Mouse (Mus musculus): ENCODE measurements at regions not wholly inside any gene's neighbourhood (a gene's known extent, or its start where the extent isn't known, plus 50 kb on each side); places are given as distances from the start of the nearest gene placed in this dataset.
"Not testable (repeated sequence)": the region's sequence is repeated elsewhere in the genome, so short reads cannot be mapped to it uniquely, and the experiment has no call there.

DNA sequence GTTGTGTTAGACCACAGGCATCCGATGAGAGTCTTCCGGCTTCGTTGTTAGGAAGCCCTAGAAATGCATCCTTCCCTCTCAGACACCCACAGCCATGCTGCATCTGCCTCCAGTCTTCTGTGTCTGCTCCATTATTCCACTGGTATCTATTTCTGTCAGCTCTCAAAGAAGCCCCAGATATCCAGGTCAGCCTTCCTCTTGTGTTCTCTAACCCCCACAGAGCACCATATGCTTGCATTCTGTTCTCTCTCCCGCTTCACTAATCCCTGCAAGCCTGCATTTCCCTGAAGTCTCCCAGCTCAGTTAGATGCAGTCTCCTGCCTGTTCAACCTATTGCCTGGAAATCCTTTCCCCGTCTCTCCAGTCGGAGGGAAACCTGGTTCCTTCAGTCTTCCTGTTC is 53.6 kb upstream of the Wdfy3 start:
- DNase-seq (ENCODE audit: low spot score): no peak

DNA sequence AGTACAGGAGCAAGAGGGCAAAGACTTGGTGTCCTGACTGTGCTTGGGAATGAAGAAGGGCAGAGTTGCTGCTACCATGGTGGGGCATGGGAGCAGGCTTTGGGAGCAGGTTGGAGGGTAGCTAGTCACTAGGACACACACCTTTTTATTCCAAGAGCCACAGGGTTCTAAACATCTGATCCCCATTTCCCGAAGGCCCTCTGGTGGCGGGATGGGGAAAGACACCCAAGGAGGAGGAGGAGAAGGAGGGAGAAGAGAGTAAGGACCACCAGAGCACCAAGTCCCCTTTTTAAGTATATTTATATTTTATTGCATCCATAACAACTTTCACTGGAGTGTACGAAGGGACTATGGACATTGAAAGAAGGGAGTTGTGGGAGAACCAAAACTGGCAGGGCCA is 57.0 kb upstream of the Wdfy3 start:
- no peak for DNase-seq (ENCODE audit: low spot score)

DNA sequence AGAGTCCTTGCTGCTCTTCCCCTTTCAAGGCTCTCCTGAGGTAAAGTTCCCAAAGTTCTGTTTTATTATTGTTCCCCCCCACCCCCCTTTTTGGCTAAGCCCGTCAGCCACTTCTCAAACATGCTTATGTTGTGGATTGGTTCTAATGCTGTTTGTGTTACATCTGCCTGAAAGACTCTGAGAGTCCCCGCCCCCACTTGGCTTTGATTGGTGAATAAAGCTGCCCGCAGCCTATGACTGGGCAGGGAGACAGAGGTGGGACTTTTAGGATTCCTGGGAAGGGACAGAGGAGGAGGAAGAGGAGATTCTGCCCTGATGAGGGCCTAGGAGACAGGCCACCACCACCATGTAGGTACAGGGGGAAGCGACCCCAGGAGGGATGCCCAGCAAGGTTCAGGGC is 78.3 kb upstream of the Wdfy3 start:
- no peak for DNase-seq (ENCODE audit: low spot score)

DNA sequence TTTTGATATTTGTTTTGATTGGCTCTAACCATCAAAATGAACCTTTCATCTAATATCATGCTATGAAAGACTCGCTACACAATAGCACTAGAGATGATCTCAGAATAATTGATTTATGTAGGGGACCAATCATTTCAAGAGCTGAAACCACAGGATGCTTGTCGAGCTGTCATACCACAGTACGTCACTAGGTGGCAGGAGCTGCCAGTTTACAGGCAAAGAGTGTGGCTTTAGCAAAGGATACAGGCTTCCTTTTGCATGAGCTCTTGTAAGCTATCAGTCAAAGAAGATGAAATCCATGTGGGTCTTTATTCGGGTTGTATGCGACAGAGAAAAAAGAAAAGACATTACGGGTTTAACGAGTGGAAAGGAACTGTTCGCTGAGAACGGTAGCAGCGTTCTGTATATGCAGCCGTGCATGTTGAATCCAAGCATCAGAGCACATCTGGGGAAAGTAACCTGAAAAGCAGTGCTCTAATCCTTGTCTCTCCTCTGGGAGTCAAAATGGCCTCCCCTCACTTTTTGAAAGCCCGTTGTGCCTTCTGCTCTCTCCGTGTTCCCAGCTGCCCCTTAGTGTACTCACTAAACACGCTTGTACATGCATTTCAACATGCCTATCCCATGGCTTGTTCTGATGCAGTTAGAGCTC is 79.9 kb upstream of the Wdfy3 start:
- DNase-seq (ENCODE audit: low spot score): no peak

DNA sequence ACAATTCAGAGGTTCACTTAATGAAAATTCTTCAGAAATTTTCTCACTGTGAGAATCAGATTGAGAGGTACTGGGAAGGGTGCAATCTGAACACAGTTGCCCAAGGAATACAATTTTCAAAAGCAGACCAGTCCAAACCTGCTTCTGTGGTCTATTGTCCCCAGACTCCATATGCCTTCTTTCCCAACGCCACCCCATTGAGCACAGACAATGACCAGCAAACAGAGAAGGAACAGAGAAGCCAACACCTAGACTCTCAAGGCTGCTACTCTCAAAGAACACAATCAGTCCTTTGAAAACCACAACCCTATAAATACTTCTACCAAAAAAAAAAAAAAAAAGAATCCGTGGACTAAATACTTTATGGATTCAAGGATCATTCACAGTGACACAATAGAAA is 89.9 kb upstream of the Wdfy3 start:
- DNase-seq (ENCODE audit: low spot score): no peak

DNA sequence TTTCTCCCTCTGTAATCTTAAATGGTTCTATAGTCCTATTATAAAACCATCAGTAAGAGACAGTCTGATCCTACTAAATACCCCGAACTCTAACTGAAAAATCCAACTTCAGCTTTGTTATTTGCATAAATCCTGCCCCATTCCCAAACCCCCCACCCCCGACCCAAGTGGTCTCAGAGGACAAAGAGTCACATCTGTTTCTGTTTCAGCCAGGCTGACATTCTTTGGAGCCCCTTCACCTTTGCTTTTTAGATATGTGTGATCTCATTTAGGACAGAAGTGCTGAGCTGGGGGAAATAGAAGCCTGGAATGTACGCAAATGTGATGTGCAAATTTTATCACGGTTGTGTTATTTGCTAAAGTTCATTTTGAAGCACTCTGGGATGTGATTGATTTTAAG is 98.3 kb upstream of the Wdfy3 start:
- DNase-seq (ENCODE audit: low spot score): no peak

DNA sequence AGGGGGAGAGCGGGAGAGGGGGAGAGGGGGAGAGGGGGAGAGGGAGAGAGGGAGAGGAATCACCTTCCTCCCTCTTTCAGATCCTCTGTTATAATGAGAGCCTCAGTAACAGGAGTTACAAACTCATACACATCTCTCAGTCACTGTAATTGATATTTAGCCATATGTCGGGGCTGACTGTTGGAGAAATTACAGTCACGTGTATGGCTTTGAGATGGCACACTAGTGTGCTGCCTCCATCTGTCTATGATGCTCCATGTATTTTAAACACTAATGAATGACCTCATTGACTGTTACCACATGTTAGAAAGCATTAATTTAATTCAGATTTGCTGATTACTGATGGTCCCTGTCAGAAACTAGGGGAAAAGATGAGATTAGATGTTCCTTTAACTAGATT is 102.1 kb upstream of the Wdfy3 start:
- no peak for DNase-seq (ENCODE audit: low spot score)

DNA sequence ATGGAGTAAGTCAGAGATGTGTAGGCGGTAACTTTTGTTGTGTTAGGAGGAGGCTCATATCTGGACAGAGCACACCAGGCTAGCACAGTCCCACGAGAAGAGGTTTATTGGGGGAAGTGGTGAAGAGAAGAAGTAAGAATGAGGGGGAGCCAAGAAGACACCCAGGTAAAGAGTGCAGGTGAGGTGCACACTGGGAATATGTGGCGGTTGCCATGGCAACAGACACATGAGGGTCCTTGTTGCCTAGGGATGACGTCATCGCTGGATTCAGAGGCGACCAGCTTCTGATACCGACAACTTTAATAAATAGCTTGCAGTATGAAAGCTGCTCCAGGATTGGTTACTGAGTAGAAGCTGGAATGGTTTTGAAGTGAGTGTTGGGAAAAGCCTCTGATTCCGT is 110.5 kb upstream of the Wdfy3 start:
- DNase-seq (ENCODE audit: low spot score): no peak

DNA sequence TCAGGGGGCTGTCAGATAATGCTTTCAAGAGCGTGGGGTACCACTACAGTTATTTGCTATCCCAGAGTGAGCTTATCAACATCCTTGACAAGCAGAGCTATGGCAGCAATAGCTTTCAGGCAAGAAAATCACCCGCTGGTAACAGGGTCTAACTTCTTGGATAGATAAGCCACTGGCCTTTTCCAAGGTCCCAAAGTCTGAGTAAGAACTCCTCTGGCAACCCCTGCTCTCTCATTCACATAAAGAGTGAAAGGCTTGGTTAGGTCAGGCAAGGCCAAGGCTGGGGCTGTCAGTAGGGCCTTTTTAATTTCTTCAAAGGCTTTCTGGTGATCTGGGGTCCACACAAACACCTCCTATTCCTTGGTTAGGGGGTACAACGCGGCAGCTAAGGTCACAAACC is 119.2 kb upstream of the Wdfy3 start:
- DNase-seq (ENCODE audit: low spot score): not testable (repeated sequence)

DNA sequence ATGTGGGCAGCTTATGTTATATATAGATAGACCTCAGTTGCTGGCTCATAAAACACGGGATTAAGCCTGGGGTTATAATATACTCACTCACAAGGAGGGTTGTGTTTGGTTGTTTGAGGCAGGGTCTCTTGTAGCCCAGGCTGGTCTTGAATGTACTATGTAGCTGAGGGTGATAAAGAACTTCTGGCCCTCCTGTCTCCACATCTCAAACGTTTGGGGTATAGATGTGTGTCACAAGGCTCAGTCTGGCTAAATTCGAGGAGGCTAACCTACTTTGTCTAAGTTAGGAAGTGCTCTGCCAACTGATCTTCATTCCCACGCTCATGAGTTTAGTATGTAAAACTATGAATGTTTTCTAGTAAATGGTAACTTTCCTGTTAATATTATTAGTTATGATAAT is 136.7 kb upstream of the Wdfy3 start:
- DNase-seq (ENCODE audit: low spot score): no peak

DNA sequence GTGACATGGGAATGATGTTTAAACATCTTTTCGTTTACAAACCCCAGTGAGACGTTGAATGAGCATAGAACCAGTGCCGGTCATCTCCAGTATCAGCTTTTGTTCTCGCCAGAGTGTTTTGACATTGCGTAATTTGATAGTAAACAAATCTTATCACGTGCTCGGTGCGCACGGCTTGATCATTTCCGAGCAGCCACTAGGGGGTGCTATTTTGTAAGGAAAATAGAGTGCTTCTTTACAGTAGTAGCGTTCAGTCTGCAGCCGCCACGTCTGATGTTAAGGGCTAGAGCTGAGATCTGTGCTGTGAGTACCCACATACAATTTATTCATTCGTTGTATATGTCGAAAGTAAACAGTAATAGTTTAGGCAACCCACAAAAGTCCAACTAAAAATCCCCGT is 137.2 kb upstream of the Wdfy3 start:
- no peak for DNase-seq (ENCODE audit: low spot score)

DNA sequence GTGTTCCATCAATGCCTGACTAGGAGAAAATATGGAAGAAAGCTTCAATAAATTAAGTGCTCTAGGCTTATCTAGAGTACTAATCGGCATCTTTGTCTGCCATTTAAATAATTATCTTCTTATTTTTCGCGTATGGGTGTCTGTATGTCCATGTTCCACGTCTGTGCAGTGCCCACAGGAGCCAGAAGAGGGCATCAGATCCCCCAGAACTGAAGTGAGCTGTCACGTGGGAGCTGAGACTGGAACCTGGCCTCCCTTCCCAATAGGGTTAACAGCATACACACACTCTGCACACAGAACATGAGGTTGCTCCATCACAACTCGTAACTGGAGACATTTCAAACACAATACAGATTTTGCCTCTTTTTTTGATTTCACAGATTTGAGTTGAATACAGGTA is 143.4 kb upstream of the Wdfy3 start:
- no peak for DNase-seq (ENCODE audit: low spot score)

DNA sequence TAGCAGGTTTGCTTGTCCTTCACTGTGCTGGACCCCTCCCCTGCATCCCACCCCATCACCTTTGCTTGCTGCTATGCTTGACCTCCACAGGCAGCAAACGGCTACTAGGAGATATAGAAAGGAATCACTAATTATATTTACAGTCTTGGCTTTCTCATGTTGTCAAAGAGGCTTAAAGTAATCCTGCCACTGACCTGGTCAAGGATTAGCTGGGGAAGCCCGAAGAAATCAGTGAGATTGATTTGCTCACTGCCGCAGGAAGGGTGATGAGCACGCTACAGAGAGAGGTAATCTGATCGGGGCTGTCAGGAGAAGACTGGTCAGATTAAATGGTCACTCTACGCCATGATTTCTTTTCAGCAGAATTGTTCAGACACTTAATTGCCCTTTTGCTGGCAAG is 157.4 kb upstream of the Wdfy3 start:
- no peak for DNase-seq (ENCODE audit: low spot score)

DNA sequence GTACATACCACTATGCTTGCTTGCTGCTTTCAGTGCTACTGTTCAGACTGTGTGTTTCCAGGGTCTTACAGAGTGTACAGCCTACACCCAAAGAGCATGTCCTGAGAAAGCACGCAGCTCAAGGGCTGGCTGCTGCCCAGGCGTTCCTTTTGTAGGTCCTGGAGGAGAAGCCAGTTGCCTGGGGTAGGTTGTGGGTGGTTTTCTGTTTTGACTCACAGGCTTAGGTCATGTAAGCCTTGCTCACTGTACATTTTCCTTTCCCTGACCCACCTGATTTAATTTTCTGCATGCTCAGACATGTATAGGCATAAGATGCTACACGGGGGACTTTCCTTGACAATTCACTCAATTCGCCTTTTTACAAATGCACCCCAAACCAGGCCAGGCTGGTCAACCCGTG is 172.9 kb upstream of the Wdfy3 start:
- no peak for DNase-seq (ENCODE audit: low spot score)

DNA sequence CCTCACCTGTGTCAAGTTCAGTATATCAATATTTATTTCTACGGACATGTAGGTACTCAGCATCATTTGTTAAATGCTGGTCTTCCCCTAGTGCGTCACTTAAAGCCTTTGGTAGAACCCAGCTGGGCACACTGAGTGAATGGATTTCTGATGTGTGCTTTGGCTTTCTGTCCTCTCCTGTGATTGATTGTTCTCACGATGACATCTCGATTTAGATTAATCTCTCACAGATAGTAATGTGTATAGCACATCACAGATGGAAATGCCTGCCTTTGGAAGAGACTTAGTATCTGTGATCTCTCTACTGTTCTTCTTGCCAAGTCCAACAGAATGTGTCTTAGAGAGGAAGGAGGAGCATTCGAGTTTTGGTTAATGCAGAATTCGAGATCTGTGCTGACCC is 175.0 kb upstream of the Wdfy3 start:
- DNase-seq (ENCODE audit: low spot score): no peak

DNA sequence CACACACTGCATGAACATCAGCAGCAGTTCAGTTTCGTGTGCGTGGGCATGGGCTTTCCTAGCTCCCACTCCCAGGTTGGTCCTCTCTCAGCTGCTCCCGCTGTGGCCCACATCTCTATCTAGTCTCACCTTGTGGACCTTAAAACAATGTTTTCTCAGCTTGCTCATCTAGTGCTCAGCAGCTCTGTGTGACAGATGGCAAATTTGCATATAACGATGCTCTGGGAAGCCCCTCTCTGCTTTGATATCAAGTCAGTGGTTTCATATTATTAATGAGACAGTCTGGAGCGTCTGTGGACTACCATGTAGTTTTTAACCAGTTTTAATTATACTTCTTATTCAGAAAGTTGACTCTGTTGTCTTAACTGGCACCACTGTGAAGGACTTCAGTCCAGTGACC is 179.0 kb upstream of the Wdfy3 start:
- no peak for DNase-seq (ENCODE audit: low spot score)

DNA sequence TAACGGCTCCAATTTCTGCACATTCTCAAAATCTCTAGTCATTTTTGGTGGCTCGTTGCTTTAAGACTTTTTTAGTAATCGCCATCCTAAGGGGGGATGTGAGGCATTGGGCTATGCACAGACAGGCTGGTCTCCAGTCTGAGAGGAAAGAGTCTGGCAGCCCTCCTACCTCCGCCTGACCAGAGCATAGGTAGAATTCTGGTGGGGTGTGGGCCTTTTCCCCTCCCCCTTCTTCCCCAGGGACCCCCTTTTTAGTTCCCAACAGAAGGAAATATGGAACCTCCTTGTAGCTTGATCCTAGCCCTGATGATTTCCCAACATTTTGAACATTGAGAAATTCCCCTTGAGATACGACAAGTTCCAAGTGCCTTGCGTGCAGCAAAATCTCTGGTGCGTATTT is 181.4 kb upstream of the Wdfy3 start:
- no peak for DNase-seq (ENCODE audit: low spot score)

DNA sequence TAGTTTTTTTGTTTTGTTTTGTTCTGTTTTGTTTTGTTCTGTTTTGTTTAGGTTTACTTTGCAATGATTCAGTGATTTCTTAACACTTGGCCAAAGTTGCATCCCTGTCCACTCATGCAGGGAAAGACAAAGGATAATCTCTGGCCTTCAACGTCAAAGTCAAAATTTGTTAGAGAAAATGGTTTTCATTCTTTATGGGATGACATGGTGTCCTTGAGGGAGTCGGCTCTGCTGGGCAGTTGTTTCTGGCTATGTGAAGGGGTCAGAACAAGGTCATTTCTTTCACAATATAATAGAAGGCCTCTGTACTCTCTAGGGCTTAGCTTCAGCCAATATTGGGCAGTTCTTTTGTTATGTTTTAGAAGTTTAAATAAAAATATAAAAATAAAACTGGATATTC is 184.1 kb upstream of the Wdfy3 start:
- DNase-seq (ENCODE audit: low spot score): no peak

DNA sequence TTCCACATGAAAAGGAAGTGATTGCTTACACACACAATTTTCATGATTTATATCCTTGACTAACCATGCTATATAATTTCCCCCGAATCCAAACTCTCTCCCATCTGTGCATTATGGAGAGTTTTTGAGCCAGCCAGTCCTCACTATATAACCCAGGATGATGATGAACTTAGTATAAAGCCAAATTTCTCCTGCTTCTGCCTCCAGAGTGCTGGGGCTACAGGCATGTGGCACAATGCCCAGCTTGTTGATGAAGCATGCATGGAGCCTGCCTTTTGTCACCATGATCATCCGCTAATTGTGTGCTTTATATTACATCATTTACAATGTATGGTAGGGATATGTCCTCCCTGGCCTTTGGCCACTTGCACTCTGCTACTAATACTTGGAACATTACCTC is 187.4 kb upstream of the Wdfy3 start:
- DNase-seq (ENCODE audit: low spot score): no peak

DNA sequence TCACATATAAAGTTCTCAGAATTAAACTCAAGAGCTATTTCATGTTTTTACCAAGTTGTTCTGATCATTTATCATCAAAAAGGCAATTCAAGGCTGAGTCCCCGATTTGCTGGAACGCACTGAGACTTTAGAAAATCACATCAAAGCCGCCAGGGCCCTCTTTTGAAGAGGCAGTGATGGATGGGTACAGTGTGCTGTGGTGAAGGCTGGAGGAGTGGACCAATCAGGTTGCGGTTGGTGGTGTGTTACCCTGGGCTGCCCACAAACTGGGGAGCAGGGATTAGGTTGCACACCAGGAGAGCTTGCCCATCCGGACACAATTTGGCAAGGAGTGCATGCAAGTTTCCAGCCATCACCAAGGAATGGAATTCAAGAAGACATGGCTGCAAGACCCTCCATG is 191.9 kb upstream of the Wdfy3 start:
- DNase-seq (ENCODE audit: low spot score): no peak

DNA sequence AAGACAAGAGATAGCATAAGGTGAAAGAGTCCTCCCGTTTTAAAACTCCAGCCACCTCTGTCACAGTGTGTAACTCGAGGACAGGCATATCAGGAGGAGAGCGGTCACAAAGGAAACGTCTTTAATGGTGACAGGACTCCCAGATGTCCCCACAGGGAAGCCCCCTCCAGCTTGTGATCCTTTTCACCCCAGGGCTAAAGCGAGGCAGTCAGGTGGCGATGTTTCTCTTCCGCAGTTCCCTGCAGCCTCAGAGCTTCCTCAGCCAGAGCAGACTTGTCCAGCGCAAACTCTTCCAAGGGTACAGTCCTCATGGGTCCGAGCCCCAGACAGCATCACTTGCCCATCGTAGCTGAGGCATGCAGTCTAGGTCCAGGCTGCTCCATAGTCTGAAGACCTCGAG is 196.7 kb upstream of the Wdfy3 start:
- no peak for DNase-seq (ENCODE audit: low spot score)

DNA sequence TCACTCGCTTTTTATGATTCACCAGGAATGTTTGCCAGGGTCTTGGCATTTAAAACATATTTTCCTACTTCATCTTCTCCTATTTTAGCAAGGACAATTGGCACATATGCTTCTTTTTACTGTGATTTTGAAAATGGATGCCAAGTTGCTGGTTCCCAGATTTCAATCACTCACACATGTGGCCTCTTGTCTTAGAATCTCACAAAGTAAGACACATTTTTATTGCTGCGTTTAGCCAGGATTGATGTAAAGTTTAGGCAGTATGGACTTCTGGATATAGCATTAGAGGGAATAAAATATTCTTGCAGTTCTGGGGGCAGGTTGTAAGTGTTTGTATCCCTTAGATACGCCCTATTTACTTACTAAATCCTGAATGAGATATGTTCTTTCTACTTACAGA is 197.4 kb upstream of the Wdfy3 start:
- DNase-seq (ENCODE audit: low spot score): no peak

DNA sequence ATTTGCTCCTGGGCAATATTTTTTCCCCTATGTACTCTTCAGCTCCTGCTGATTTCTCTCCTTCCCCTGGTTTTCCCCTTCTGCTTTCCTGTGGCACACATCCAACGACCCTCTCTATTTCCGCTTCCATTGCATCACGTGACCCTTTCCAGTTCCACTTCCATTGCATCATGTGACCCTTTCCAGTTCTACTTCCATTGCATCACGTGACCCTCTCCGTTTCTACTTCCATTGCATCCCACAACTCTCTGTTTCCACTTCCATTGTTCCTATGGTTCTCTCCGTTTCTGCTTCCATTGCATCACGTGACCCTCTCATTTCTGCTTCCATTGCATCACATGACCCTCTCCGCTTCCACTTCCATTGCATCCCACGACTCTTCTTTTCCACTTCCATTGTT is 199.5 kb upstream of the Wdfy3 start:
- no peak for DNase-seq (ENCODE audit: low spot score)

DNA sequence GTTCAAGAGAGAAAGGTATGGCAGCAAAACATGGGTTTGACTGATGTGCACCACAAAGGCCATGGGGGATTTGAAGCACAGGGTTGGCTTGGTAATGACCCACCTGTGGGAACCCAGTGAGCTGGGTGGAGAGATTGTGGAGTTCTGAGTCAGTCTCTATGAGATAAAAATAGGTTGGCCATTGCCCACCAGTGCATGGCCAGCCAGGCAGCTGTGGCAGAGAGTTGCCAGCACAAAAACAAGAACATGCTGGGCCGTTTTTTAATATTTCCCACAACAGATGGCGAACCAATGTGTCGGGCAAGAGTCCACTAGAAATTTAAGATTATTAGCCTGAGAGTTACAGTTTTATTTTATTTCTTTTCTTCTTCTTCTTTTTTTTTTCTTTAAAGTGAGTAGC is 205.6 kb upstream of the Arhgap24 start:
- no peak for DNase-seq (ENCODE audit: low spot score)

DNA sequence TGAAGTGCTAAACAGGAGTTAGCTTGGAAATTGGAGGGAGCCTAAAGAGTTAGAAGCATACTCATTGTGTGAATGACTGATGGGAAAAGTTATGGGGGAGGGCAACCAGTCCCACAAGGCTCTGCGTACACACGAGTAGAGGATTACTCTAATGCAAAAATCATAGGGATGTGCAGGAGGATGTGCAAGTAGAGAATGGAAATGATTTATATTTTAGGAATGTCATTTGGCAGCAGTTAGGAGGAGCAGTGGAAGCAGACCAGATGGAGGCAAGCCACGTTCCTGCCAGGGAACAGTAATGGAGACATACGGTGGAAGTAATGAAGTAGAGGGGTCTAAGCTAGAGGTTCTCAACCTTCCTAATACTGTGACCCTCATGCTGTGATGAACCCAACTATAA is 194.1 kb upstream of the Arhgap24 start:
- DNase-seq (ENCODE audit: low spot score): no peak
